Mouse (Mus musculus) forebrain, embryonic 16.5 days (tissue): ENCODE results near the gene Wdr73. TPM values are rescaled to one million over a fixed set of nuclear protein-coding genes. Genes with fewer than 3 reads are reported as not detected.

ENCODE experiments used
- ATAC-seq: fragments of 200-750 bp; cut with Nextera tagmentation; 2 replicates; pipeline ENCODE4 v1.8.0; 2017; ENCODE audit warnings: mild to moderate bottlenecking, moderate library complexity
- H3K27ac ChIP-seq: fragments of 300-500 bp; sonication (generic); 2 replicates; pipeline ENCODE4 v1.5.1; 2014; ENCODE audit warnings: low read length, control low read depth
- H3K27me3 ChIP-seq: fragments of 300-500 bp; sonication (generic); replicated peaks from 2 replicates; pipeline ENCODE4 v1.6.1; 2014; ENCODE audit warnings: low read length; ENCODE audit not compliant: control insufficient read depth, insufficient read depth
- H3K36me3 ChIP-seq: fragments of 300-500 bp; sonication (generic); 2 replicates; pipeline ENCODE4 v1.6.1; 2014; ENCODE audit not compliant: control insufficient read depth, insufficient read depth
- H3K4me1 ChIP-seq: fragments of 300-500 bp; sonication (generic); replicated peaks from 2 replicates; pipeline ENCODE4 v1.6.1; 2014; ENCODE audit warnings: low read length; ENCODE audit not compliant: control insufficient read depth, insufficient read depth
- H3K4me2 ChIP-seq: fragments of 300-500 bp; sonication (generic); 2 replicates; pipeline ENCODE4 v1.6.1; 2014; ENCODE audit warnings: mild to moderate bottlenecking, low read length, control low read depth
- H3K4me3 ChIP-seq: fragments of 300-500 bp; sonication (generic); replicated peaks from 2 replicates; pipeline ENCODE4 v1.5.1; 2014; ENCODE audit warnings: mild to moderate bottlenecking, low read length, control low read depth
- H3K9ac ChIP-seq: fragments of 300-500 bp; sonication (generic); replicated peaks from 2 replicates; pipeline ENCODE4 v1.6.1; 2014; ENCODE audit warnings: low read depth, low read length, control low read depth
- H3K9me3 ChIP-seq: fragments of 300-500 bp; sonication (generic); 2 replicates; pipeline ENCODE4 v1.6.1; 2016; ENCODE audit warnings: low read length; ENCODE audit not compliant: control insufficient read depth
- WGBS: fragments of 180-500 bp; shearing (Covaris S2); extraction: QIAGEN DNeasy Blood & Tissue Kit; methylation state at CpG from one replicate; pipeline ENCODE4 v1.1.7; 2014; 5-methylcytosine and 5-hydroxymethylcytosine counted together
- polyA plus RNA-seq: library from polyadenylated mRNA; unstranded; fragments of >200 nt; fragmentation: Nextera tagmentation; extraction: Ambion mirVana; gene quantifications from 2 replicates; pipeline ENCODE4 v1.2.1, GENCODE M21; 2015

The Wdr73 gene
- polyA plus RNA-seq, 1 experiment from 2014 or later, result 46.3 TPM

DNA sequence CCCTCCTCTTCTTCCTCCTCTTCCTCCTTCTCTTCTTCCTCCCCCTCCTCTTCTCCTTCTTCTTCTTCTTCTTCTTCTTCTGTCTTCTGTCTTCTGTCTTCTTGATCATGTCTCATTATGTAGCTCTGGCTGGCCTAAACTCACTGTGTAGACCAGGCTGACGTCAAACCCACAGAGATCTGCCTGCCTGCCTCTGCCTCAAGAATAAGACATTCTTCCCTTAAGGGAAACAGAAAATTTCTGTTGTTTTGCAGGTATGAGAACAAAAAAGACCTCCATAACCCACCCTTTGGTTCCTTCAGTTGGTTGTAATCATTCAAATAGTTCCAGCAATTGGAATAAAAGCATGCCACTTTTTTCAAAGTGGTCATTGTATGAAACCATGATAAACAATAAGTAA lies 36.9 kb downstream of the Wdr73 start:
- Histone ChIP-seq H3K9ac (no peak overlapping the region), H3K4me3 (no peak overlapping the region), H3K27ac (no peak overlapping the region), H3K27me3 (no peaks in the 10 kb centered on the region), H3K4me1 (peaks cover 36% of the 10 kb centered on the region), H3K36me3 (peaks cover 19% of the 10 kb centered on the region), H3K4me2 (peak overlapping the region; percentile 10; the same call in 1 of the 2 replicates), H3K9me3 (no peaks in the 10 kb centered on the region)
- ATAC-seq, result no peak
- whole genome bisulfite sequencing, result 89% methylated on average over 1 of the region's 1 CpGs

GRCm38 (mm10) chr7:80863520-80863919 lies 37.5 kb downstream of the Wdr73 start:
- 87% methylated on average over 5 of the region's 5 CpGs for WGBS
- no peak overlapping the region for H3K27ac ChIP-seq
- H3K4me3 ChIP-seq, result no peak overlapping the region
- ATAC-seq, result no peak
- peaks cover 36% of the 10 kb centered on the region for H3K4me1 ChIP-seq
- no peak overlapping the region for H3K9ac ChIP-seq
- peaks cover 16% of the 10 kb centered on the region for H3K36me3 ChIP-seq
- no peaks in the 10 kb centered on the region for H3K9me3 ChIP-seq
- H3K27me3 ChIP-seq, result no peaks in the 10 kb centered on the region
- peak overlapping the region; percentile 10 for H3K4me2 ChIP-seq

GRCm38 (mm10) chr7:80862475-80862874 lies 38.6 kb downstream of the Wdr73 start:
- Histone ChIP-seq H3K4me1 (peaks cover 36% of the 10 kb centered on the region), H3K9me3 (no peaks in the 10 kb centered on the region), H3K4me2 (peak overlapping the region; percentile 87), H3K9ac (no peak overlapping the region), H3K27me3 (no peaks in the 10 kb centered on the region), H3K4me3 (no peak overlapping the region), H3K36me3 (peaks cover 7% of the 10 kb centered on the region; the same call in 1 of the 2 replicates), H3K27ac (no peak overlapping the region)
- no peak for ATAC-seq
- WGBS, result 83% methylated on average over 2 of the region's 2 CpGs

GRCm38 (mm10) chr7:80860729-80861274 lies 40.3 kb downstream of the Wdr73 start, which contains the start of gene Zscan2:
Gene Zscan2 (plus strand): TSS chr7:80860920.
- Histone ChIP-seq H3K27ac (peak within 1 kb of the TSS; percentile 81), H3K9ac (peak within 1 kb of the TSS; percentile 92), H3K4me3 (peak within 1 kb of the TSS; percentile 60), H3K27me3 (no peaks in the 10 kb centered on the region), H3K36me3 (peaks cover 4% of the 10 kb centered on the region; the same call in 1 of the 2 replicates), H3K9me3 (no peaks in the 10 kb centered on the region), H3K4me2 (peak within 1 kb of the TSS; percentile 87), H3K4me1 (peaks cover 36% of the 10 kb centered on the region)
- ATAC-seq, result peak; percentile 99
- under 1% methylated on average over 40 of the region's 40 CpGs for WGBS

DNA sequence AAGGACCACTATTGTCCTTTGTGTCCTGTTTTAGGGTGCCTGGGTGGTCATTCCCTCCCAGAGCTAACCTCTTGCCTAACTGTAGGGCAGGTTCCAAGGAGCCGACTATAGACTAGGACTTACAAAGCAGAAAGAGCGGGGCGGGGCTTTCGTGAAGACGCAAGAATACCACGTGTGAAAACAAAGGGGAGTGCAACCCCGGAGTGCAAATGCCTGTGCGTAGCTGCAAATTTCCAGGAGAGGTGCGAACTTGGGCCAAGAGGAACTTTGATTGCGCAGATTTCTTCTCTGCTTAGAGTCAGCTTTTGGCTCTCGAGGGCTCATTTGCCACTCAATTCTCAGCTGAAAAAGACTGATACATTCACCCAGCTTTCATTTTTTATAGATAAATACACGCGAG lies 40.8 kb downstream of the Wdr73 start:
- H3K9me3 ChIP-seq, result no peaks in the 10 kb centered on the region
- peaks cover 36% of the 10 kb centered on the region for H3K4me1 ChIP-seq
- H3K9ac ChIP-seq, result peak overlapping the region; percentile 67
- WGBS, result under 1% methylated on average over 13 of the region's 13 CpGs
- no peaks in the 10 kb centered on the region for H3K27me3 ChIP-seq
- H3K4me3 ChIP-seq, result peak overlapping the region; percentile 60
- 0 out of 2 replicates have a peak, but pooled peaks cover 2% of the 10 kb centered on the region for H3K36me3 ChIP-seq
- H3K4me2 ChIP-seq, result peak overlapping the region; percentile 73
- ATAC-seq, result peak; percentile 71
- H3K27ac ChIP-seq, result peak overlapping the region; percentile 25; the same call in 1 of the 2 replicates

- H3K4me1 ChIP-seq, result peaks cover 9% of the 10 kb centered on the region
- H3K4me3 ChIP-seq, result no peak overlapping the region
- H3K36me3 ChIP-seq, result no peaks in the 10 kb centered on the region
- no peaks in the 10 kb centered on the region for H3K27me3 ChIP-seq
- 31% methylated on average over 6 of the region's 6 CpGs for WGBS
- H3K4me2 ChIP-seq, result no peak overlapping the region
- no peak overlapping the region for H3K27ac ChIP-seq
- no peaks in the 10 kb centered on the region for H3K9me3 ChIP-seq
- no peak for ATAC-seq
- H3K9ac ChIP-seq, result no peak overlapping the region
Observed at GRCm38 (mm10) chr7:80857181-80857580, 43.9 kb downstream of the Wdr73 start.

DNA sequence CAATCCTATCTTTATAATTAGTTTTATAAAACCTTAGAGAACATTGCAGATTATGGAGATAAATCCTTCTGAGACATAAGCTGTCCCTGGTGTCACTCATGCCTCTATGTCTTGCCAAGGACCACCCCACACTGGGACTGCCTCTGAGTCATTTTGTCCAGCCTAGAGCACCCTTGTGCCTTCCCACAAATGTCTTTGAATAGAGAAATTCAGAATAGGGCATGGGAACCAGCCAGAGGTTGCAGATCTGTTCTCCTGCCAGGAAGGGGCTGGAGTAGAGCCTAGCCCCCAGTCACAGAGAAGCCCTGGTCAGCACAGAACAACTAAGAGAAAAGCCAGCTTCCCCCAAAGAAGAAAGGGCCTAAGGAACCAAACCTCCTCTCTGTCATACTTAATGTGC lies 45.8 kb downstream of the Wdr73 start:
- H3K9ac ChIP-seq, result no peak overlapping the region
- 0 out of 2 replicates have a peak, but pooled peaks cover 2% of the 10 kb centered on the region for H3K4me1 ChIP-seq
- no peak overlapping the region for H3K27ac ChIP-seq
- no peak for ATAC-seq
- H3K36me3 ChIP-seq, result no peaks in the 10 kb centered on the region
- H3K4me2 ChIP-seq, result no peak overlapping the region
- H3K9me3 ChIP-seq, result no peaks in the 10 kb centered on the region
- no peak overlapping the region for H3K4me3 ChIP-seq
- H3K27me3 ChIP-seq, result no peaks in the 10 kb centered on the region

- no peak overlapping the region for H3K4me3 ChIP-seq
- H3K9ac ChIP-seq, result no peak overlapping the region
- no peak overlapping the region for H3K4me2 ChIP-seq
- no peaks in the 10 kb centered on the region for H3K27me3 ChIP-seq
- H3K27ac ChIP-seq, result no peak overlapping the region
- ATAC-seq, result no peak
- no peaks in the 10 kb centered on the region for H3K9me3 ChIP-seq
- no peaks in the 10 kb centered on the region for H3K4me1 ChIP-seq
- WGBS, result 99% methylated on average over 3 of the region's 3 CpGs
- H3K36me3 ChIP-seq, result no peaks in the 10 kb centered on the region
Observed at GRCm38 (mm10) chr7:80853218-80853617, 47.9 kb downstream of the Wdr73 start.

DNA sequence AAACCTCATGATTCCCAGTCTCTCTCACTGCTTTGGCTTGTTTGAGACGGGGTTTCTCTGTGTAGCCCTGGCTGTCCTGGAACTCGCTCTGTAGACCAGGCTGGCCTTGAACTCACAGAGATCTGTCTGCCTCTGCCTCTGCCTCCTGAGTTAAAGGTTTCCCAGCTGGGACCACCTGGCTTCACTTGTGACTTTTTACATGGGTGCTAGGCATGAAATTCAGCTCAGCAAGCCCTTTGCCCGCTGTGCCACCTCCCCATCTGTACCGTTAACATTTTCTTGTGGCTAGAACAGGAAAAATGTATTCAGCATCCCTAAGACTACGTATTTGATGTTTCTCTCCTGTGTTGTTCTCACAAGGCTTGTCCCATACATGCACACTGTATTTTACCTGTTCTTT lies 50.5 kb downstream of the Wdr73 start:
- H3K27me3 ChIP-seq, result no peaks in the 10 kb centered on the region
- ATAC-seq, result no peak
- H3K4me1 ChIP-seq, result no peaks in the 10 kb centered on the region
- H3K36me3 ChIP-seq, result no peaks in the 10 kb centered on the region
- 81% methylated on average over 5 of the region's 5 CpGs for WGBS
- H3K4me3 ChIP-seq, result no peak overlapping the region
- H3K9me3 ChIP-seq, result no peaks in the 10 kb centered on the region
- H3K27ac ChIP-seq, result no peak overlapping the region
- H3K9ac ChIP-seq, result no peak overlapping the region
- H3K4me2 ChIP-seq, result no peak overlapping the region

- peak; percentile 59; the same call in 1 of the 2 replicates for ATAC-seq
- no peak overlapping the region for H3K4me2 ChIP-seq
- H3K9ac ChIP-seq, result no peak overlapping the region
- no peak overlapping the region for H3K4me3 ChIP-seq
- no peaks in the 10 kb centered on the region for H3K27me3 ChIP-seq
- 26% methylated on average over 4 of the region's 4 CpGs for WGBS
- no peak overlapping the region for H3K27ac ChIP-seq
- no peaks in the 10 kb centered on the region for H3K4me1 ChIP-seq
- no peaks in the 10 kb centered on the region for H3K9me3 ChIP-seq
- no peaks in the 10 kb centered on the region for H3K36me3 ChIP-seq
Observed at GRCm38 (mm10) chr7:80849710-80850109, 51.4 kb downstream of the Wdr73 start.
